Mouse (Mus musculus): ENCODE measurements around the gene Prr11.

Prr11 gene

GRCm38 (mm10) chr11:87046968-87047367 lies 61.5 kb downstream of the Prr11 start:
- no peak for DNase-seq (ENCODE audit: low spot score)

- DNase-seq (ENCODE audit: low spot score) = no peak
Measured at GRCm38 (mm10) chr11:87043052-87043451, 65.5 kb downstream of the Prr11 start.

- DNase-seq (ENCODE audit: low spot score) = no peak
Measured at GRCm38 (mm10) chr11:87039307-87039963, 69.1 kb downstream of the Prr11 start.

Data from embryo, embryonic 10.5 days (tissue).